Mouse (Mus musculus): ENCODE data around the gene Cacng2.

DNA sequence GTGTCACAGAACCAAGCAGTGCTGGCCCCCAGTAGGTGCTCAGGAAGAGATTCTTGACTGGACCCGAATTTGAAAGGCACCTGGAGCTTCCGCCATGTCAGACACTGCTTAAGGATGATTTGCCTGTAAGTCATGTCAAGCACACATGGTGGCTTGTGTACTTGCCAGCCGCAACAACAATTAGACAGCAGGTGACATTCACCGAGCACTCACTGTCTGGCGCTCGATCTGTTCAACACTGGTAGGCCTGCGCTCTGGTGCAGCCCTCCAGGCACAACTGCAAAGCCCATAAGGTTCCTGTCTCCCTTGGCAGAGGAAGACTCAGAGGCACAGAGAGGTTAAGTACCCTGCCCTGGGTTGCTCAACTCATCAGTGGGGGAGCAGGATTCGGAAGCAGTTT lies 77.1 kb downstream of the Cacng2 start:
- TF ChIP-seq CTCF (IDR thresholded peaks at IDR 0.05; ENCODE audit: low read depth) (no peak), EP300 (IDR thresholded peaks at IDR 0.05; ENCODE audit: low read depth) (no peak)
